ENCODE assay signal across 8 mouse cellular contexts in genomic region chr9:88547270-88547669, GRCm38 (mm10). TPM values are rescaled to one million over a fixed set of nuclear protein-coding genes. Genes with fewer than 3 reads are reported as not detected.
DNase-seq lines count a peak whose midpoint lies in the region; ATAC-seq lines count a peak whose summit lies in the region.

No protein-coding gene starts in this region.

- no peaks in the 10 kb centered on the region for H3K9me3 ChIP-seq in forebrain, embryonic 12.5 days
- H3K9me3 ChIP-seq in liver, embryonic 15.5 days (replicated peaks) = no peaks in the 10 kb centered on the region

- no peak overlapping the region for H3K27ac ChIP-seq in forebrain, embryonic 12.5 days
- no peak overlapping the region; the same call in 1 of the 2 replicates for H3K27ac ChIP-seq in liver, embryonic 15.5 days (replicated peaks)

- 36% methylated on average over 7 of the region's 7 CpGs for WGBS in forebrain, embryonic 12.5 days
- WGBS in liver, embryonic 15.5 days (ENCODE audit: insufficient replicate concordance) = 19% methylated on average over 7 of the region's 7 CpGs

- peaks cover 27% of the 10 kb centered on the region for H3K4me1 ChIP-seq in forebrain, embryonic 12.5 days
- H3K4me1 ChIP-seq in liver, embryonic 15.5 days (replicated peaks) = peaks cover 43% of the 10 kb centered on the region

- peak; percentile 33 to 57 for DNase-seq in left cerebral cortex, postnatal 14 days (ENCODE audit: low spot score in 2 of 2)
- no peak for DNase-seq in left cerebral cortex, postnatal 4 days
- DNase-seq in brain, adult 2 months (ENCODE audit: low read depth, low spot score) = peak; percentile 87
- peak; percentile 75 for DNase-seq in induced T-regulatory cell, adult 2 months (ENCODE audit: low read depth)
- peak; percentile 15 for DNase-seq in neural tube, embryonic 10.5 days (ENCODE audit: extremely low spot score, low spot score)
- DNase-seq in frontal cortex, postnatal 10 days (ENCODE audit: low spot score in 2 of 2) = no peak

- no peaks in the 10 kb centered on the region for H3K27me3 ChIP-seq in forebrain, embryonic 12.5 days
- H3K27me3 ChIP-seq in liver, embryonic 15.5 days = peaks cover 5% of the 10 kb centered on the region; the same call in 1 of the 2 replicates

- H3K4me2 ChIP-seq in forebrain, embryonic 12.5 days = peak overlapping the region; percentile 67
- H3K4me2 ChIP-seq in liver, embryonic 15.5 days = peak overlapping the region; percentile 78

- H3K9ac ChIP-seq in forebrain, embryonic 12.5 days = no peak overlapping the region
- H3K9ac ChIP-seq in liver, embryonic 15.5 days = peak overlapping the region; percentile 79

- peak overlapping the region; percentile 72 for H3K4me3 ChIP-seq in forebrain, embryonic 12.5 days (replicated peaks)
- peak overlapping the region; percentile 87 for H3K4me3 ChIP-seq in liver, embryonic 15.5 days (replicated peaks)

- H3K36me3 ChIP-seq in forebrain, embryonic 12.5 days (replicated peaks) = no peaks in the 10 kb centered on the region; the same call in 1 of the 2 replicates
- peaks cover 8% of the 10 kb centered on the region; the same call in 1 of the 2 replicates for H3K36me3 ChIP-seq in liver, embryonic 15.5 days (replicated peaks)

- intact Hi-C loops in left cerebral cortex, postnatal 14 days (cut with DNase I) = no loop called here
- intact Hi-C loops in left cerebral cortex, postnatal 4 days (cut with DNase I) = no loop called here

- no peak for ATAC-seq in forebrain, embryonic 12.5 days (ENCODE audit: low FRiP score)
- no peak for ATAC-seq in liver, embryonic 15.5 days (ENCODE audit: insufficient read depth)

RNA-seq across cellular contexts. Expression of gene Zfp949, which starts 0.6 kb away (rescaled TPM):
- 10 to 100 TPM; 17.3 to 19.7 TPM for total RNA-seq in left cerebral cortex, postnatal 14 days (2021)
- total RNA-seq in left cerebral cortex, postnatal 4 days (2021) = 10 to 100 TPM; 17.5 to 19.7 TPM
- 10.7 and 10.8 TPM in 2 replicates for polyA plus RNA-seq in forebrain, embryonic 12.5 days (2016; fragmentation: Nextera tagmentation; extraction: Ambion mirVana)
- 6.4 and 7.9 TPM in 2 replicates for polyA plus RNA-seq in liver, embryonic 15.5 days (2015; fragmentation: Nextera tagmentation; extraction: Ambion mirVana)

RNA-seq across cellular contexts. Expression of gene Trim43a, which starts 33.4 kb away (rescaled TPM):
- total RNA-seq in left cerebral cortex, postnatal 14 days (2021) = 1 to 10 TPM; 1.8 TPM
- total RNA-seq in left cerebral cortex, postnatal 4 days (2021) = under 1 TPM in 1 of 2 experiments, not detected in 1; 0.24 TPM
- 0.20 TPM in 1 of 2 replicates, not detected in the other for polyA plus RNA-seq in forebrain, embryonic 12.5 days (2016; fragmentation: Nextera tagmentation; extraction: Ambion mirVana)
- not detected in 2 replicates for polyA plus RNA-seq in liver, embryonic 15.5 days (2015; fragmentation: Nextera tagmentation; extraction: Ambion mirVana)

Comparison
In these comparisons a context has a peak if more than half of its experiments do, and no peak if none do; other contexts are left out.
1. DNase-seq: peak in left cerebral cortex, postnatal 14 days (2 of 2), brain, adult 2 months (single experiment), induced T-regulatory cell, adult 2 months (single experiment) and neural tube, embryonic 10.5 days (single experiment); none in left cerebral cortex, postnatal 4 days (single experiment) and frontal cortex, postnatal 10 days (0 of 2).